Mouse (Mus musculus) forebrain, embryonic 16.5 days (tissue): Measurements from ENCODE around the gene Pam. TPM values are rescaled to one million over a fixed set of nuclear protein-coding genes. Genes with fewer than 3 reads are reported as not detected.

ENCODE experiments used
- ATAC-seq: fragments of 200-750 bp; cut with Nextera tagmentation; 2 replicates; pipeline ENCODE4 v1.8.0; 2017; ENCODE audit warnings: mild to moderate bottlenecking, moderate library complexity
- H3K27ac ChIP-seq: fragments of 300-500 bp; sonication (generic); 2 replicates; pipeline ENCODE4 v1.5.1; 2014; ENCODE audit warnings: low read length, control low read depth
- H3K27me3 ChIP-seq: fragments of 300-500 bp; sonication (generic); replicated peaks from 2 replicates; pipeline ENCODE4 v1.6.1; 2014; ENCODE audit warnings: low read length; ENCODE audit not compliant: control insufficient read depth, insufficient read depth
- H3K36me3 ChIP-seq: fragments of 300-500 bp; sonication (generic); 2 replicates; pipeline ENCODE4 v1.6.1; 2014; ENCODE audit not compliant: control insufficient read depth, insufficient read depth
- H3K4me1 ChIP-seq: fragments of 300-500 bp; sonication (generic); replicated peaks from 2 replicates; pipeline ENCODE4 v1.6.1; 2014; ENCODE audit warnings: low read length; ENCODE audit not compliant: control insufficient read depth, insufficient read depth
- H3K4me2 ChIP-seq: fragments of 300-500 bp; sonication (generic); 2 replicates; pipeline ENCODE4 v1.6.1; 2014; ENCODE audit warnings: mild to moderate bottlenecking, low read length, control low read depth
- H3K4me3 ChIP-seq: fragments of 300-500 bp; sonication (generic); replicated peaks from 2 replicates; pipeline ENCODE4 v1.5.1; 2014; ENCODE audit warnings: mild to moderate bottlenecking, low read length, control low read depth
- H3K9ac ChIP-seq: fragments of 300-500 bp; sonication (generic); replicated peaks from 2 replicates; pipeline ENCODE4 v1.6.1; 2014; ENCODE audit warnings: low read depth, low read length, control low read depth
- H3K9me3 ChIP-seq: fragments of 300-500 bp; sonication (generic); 2 replicates; pipeline ENCODE4 v1.6.1; 2016; ENCODE audit warnings: low read length; ENCODE audit not compliant: control insufficient read depth
- WGBS: fragments of 180-500 bp; shearing (Covaris S2); extraction: QIAGEN DNeasy Blood & Tissue Kit; methylation state at CpG from one replicate; pipeline ENCODE4 v1.1.7; 2014; 5-methylcytosine and 5-hydroxymethylcytosine counted together
- polyA plus RNA-seq: library from polyadenylated mRNA; unstranded; fragments of >200 nt; fragmentation: Nextera tagmentation; extraction: Ambion mirVana; gene quantifications from 2 replicates; pipeline ENCODE4 v1.2.1, GENCODE M21; 2015

Gene Pam
- 45.1 and 53.9 TPM in 2 replicates for polyA plus RNA-seq

DNA sequence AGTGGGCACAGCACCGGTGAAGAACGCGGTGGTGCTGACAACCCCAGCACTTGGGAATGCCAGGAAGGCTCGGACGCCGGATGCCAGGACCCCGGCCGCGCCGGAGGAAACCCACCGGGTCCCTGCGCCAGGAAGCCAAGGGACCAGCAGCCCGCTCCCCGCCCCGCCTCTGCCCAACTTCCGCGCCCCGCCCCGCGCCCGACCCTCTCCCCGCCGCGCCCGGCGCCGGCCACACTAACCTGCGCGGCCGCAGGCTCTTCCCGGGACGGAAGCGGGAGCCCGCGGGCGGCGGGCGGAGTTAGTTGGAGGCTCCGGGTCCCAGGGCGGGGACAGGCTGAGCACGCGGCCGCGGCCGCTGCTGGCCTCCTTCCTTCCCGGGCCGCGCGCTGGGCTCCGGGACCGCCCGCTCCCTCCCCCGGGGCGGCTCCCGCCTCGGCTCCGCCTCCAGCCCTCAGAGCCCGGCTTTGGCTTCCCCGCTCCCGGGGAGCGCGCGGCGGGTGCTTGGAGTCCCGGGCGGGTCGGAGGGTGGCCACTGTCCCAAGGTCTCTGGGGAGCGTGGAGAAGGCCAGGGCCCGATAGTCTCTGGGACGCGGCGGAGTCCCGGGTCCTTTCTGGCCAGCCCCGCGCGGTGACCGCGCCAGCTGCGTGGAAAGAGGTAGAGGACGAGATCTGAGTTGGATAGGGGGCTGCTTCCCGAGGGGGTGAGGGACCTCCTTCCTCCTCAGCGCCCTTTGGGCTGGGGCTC, at the start of gene Pam:
Gene Pam, minus strand, starts transcription at position 401 of the 745 bp plus-strand sequence.
- no peaks in the 10 kb centered on the region for H3K36me3 ChIP-seq
- peak within 1 kb of the TSS; percentile 71 for H3K27ac ChIP-seq
- 0% methylated on average over 67 of the region's 82 CpGs for WGBS
- H3K4me2 ChIP-seq = peak within 1 kb of the TSS; percentile 74
- peak; percentile 94 for ATAC-seq
- H3K4me3 ChIP-seq = peak within 1 kb of the TSS; percentile 66
- peak within 1 kb of the TSS; percentile 83 for H3K9ac ChIP-seq
- H3K4me1 ChIP-seq = peaks cover 13% of the 10 kb centered on the region
- H3K27me3 ChIP-seq = no peaks in the 10 kb centered on the region
- H3K9me3 ChIP-seq = no peaks in the 10 kb centered on the region

DNA sequence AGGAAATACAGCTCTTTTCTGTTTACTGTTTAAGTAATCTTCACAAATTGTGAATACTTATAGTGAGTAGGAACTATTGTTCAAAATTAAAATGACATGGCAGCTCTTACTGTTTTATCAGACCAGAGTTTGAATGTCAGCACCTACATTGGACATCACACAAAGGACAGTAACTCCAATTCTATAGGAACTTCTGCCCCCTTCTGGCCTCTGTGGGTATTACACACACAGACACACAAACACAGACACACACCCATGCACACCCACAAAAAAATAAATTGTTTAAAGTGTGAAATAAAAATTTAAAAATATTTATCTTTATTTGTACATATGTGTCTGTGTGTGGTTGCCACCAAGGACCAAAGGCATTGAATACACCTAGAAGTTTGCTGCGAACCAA, 49.4 kb upstream of the Pam start:
- no peaks in the 10 kb centered on the region for H3K9me3 ChIP-seq
- no peak overlapping the region for H3K4me3 ChIP-seq
- H3K4me2 ChIP-seq = no peak overlapping the region
- ATAC-seq = no peak
- no peak overlapping the region for H3K27ac ChIP-seq
- H3K4me1 ChIP-seq = no peaks in the 10 kb centered on the region
- H3K9ac ChIP-seq = no peak overlapping the region
- WGBS = 95% methylated on average over 1 of the region's 1 CpGs
- no peaks in the 10 kb centered on the region for H3K27me3 ChIP-seq
- H3K36me3 ChIP-seq = no peaks in the 10 kb centered on the region

GRCm38 (mm10) chr1:98131244-98131643, 35.8 kb upstream of the Pam start:
- H3K36me3 ChIP-seq = no peaks in the 10 kb centered on the region
- H3K9ac ChIP-seq = no peak overlapping the region
- no peak overlapping the region for H3K27ac ChIP-seq
- no peak for ATAC-seq
- 85% methylated on average over 4 of the region's 4 CpGs for WGBS
- no peak overlapping the region for H3K4me2 ChIP-seq
- no peaks in the 10 kb centered on the region for H3K27me3 ChIP-seq
- H3K4me3 ChIP-seq = no peak overlapping the region
- H3K9me3 ChIP-seq = no peaks in the 10 kb centered on the region
- no peaks in the 10 kb centered on the region for H3K4me1 ChIP-seq

- no peaks in the 10 kb centered on the region for H3K27me3 ChIP-seq
- no peaks in the 10 kb centered on the region for H3K36me3 ChIP-seq
- H3K9me3 ChIP-seq = no peaks in the 10 kb centered on the region
- no peak overlapping the region for H3K9ac ChIP-seq
- H3K4me2 ChIP-seq = no peak overlapping the region
- no peak overlapping the region for H3K4me3 ChIP-seq
- no peak overlapping the region for H3K27ac ChIP-seq
- no peaks in the 10 kb centered on the region for H3K4me1 ChIP-seq
- ATAC-seq = no peak
- 87% methylated on average over 3 of the region's 3 CpGs for WGBS
Measured at GRCm38 (mm10) chr1:98129561-98130347, 34.3 kb upstream of the Pam start.

- Histone ChIP-seq H3K36me3 (no peaks in the 10 kb centered on the region), H3K27me3 (no peaks in the 10 kb centered on the region), H3K4me3 (no peak overlapping the region), H3K4me2 (no peak overlapping the region), H3K9me3 (no peaks in the 10 kb centered on the region), H3K27ac (no peak overlapping the region), H3K9ac (no peak overlapping the region), H3K4me1 (no peaks in the 10 kb centered on the region)
- no peak for ATAC-seq
- 90% methylated on average over 1 of the region's 1 CpGs for whole genome bisulfite sequencing
Measured at GRCm38 (mm10) chr1:98129111-98129510, 33.7 kb upstream of the Pam start.

DNA sequence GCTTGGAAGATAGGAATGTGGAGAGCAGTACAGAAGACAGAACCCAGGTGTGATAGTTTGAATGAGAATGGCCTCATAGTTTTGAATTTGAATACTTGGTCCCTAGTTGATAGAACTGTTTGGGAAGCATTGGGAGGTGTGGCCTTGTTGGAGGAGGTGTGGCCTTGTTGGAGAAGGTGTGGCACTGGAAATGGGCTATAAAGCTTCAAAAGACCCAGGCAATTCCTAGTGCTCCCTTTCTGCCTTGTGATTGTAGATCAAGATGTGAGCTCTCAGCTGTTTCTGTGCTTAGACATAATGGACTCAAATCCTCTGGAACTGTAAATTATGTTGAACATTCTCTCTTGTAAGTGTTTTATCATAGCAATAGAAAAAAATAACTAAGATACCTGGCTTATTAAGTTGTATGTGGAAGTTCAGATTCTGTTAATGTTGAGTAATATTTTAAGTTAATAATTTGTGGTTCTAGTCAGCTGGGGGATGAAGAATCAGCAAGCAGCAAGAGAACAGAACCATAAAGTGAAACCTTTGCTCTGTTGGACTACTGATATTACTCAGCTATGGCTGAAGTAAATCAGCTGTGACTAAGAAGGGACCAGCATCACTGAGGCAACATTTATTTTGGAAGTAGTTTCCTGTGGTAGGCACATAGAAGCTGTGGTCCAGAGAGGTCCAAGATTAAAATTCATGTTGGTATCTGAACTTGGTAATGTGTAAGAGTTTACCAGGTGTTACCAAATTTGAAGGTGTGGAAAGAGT, 33.1 kb upstream of the Pam start:
- no peak for ATAC-seq
- no peak overlapping the region for H3K27ac ChIP-seq
- no peak overlapping the region for H3K9ac ChIP-seq
- no peaks in the 10 kb centered on the region for H3K9me3 ChIP-seq
- H3K36me3 ChIP-seq = no peaks in the 10 kb centered on the region
- no peaks in the 10 kb centered on the region for H3K27me3 ChIP-seq
- no peak overlapping the region for H3K4me2 ChIP-seq
- H3K4me1 ChIP-seq = no peaks in the 10 kb centered on the region
- H3K4me3 ChIP-seq = no peak overlapping the region

- Histone ChIP-seq H3K4me2 (no peak overlapping the region), H3K9ac (no peak overlapping the region), H3K36me3 (no peaks in the 10 kb centered on the region), H3K27me3 (no peaks in the 10 kb centered on the region), H3K9me3 (no peaks in the 10 kb centered on the region), H3K4me1 (no peaks in the 10 kb centered on the region), H3K4me3 (no peak overlapping the region), H3K27ac (no peak overlapping the region)
- WGBS = 85% methylated on average over 3 of the region's 3 CpGs
- ATAC-seq = no peak
Measured at GRCm38 (mm10) chr1:98126268-98126667, 30.8 kb upstream of the Pam start.

- Histone ChIP-seq H3K4me1 (no peaks in the 10 kb centered on the region), H3K27ac (no peak overlapping the region), H3K4me3 (no peak overlapping the region), H3K4me2 (no peak overlapping the region), H3K27me3 (no peaks in the 10 kb centered on the region), H3K9ac (no peak overlapping the region), H3K36me3 (no peaks in the 10 kb centered on the region), H3K9me3 (no peaks in the 10 kb centered on the region)
- WGBS = 58% methylated on average over 1 of the region's 1 CpGs
- ATAC-seq = peak; percentile 49; the same call in 1 of the 2 replicates
Measured at GRCm38 (mm10) chr1:98124727-98125126, 29.3 kb upstream of the Pam start.

- H3K4me3 ChIP-seq = no peak overlapping the region
- no peak for ATAC-seq
- H3K27me3 ChIP-seq = no peaks in the 10 kb centered on the region
- no peak overlapping the region for H3K9ac ChIP-seq
- no peak overlapping the region for H3K4me2 ChIP-seq
- H3K9me3 ChIP-seq = no peaks in the 10 kb centered on the region
- H3K4me1 ChIP-seq = no peaks in the 10 kb centered on the region
- no peak overlapping the region for H3K27ac ChIP-seq
- WGBS = 88% methylated on average over 6 of the region's 6 CpGs
- H3K36me3 ChIP-seq = no peaks in the 10 kb centered on the region
Measured at GRCm38 (mm10) chr1:98119595-98119994, 24.1 kb upstream of the Pam start.
